Mouse (Mus musculus): ENCODE data around the gene Map4k2.
A peak's percentile ranks its signal among the peaks of the same experiment; 100 is the strongest.
"Not testable (repeated sequence)": the region's sequence is repeated elsewhere in the genome, so short reads cannot be mapped to it uniquely, and the experiment has no call there.

Gene Map4k2

DNA sequence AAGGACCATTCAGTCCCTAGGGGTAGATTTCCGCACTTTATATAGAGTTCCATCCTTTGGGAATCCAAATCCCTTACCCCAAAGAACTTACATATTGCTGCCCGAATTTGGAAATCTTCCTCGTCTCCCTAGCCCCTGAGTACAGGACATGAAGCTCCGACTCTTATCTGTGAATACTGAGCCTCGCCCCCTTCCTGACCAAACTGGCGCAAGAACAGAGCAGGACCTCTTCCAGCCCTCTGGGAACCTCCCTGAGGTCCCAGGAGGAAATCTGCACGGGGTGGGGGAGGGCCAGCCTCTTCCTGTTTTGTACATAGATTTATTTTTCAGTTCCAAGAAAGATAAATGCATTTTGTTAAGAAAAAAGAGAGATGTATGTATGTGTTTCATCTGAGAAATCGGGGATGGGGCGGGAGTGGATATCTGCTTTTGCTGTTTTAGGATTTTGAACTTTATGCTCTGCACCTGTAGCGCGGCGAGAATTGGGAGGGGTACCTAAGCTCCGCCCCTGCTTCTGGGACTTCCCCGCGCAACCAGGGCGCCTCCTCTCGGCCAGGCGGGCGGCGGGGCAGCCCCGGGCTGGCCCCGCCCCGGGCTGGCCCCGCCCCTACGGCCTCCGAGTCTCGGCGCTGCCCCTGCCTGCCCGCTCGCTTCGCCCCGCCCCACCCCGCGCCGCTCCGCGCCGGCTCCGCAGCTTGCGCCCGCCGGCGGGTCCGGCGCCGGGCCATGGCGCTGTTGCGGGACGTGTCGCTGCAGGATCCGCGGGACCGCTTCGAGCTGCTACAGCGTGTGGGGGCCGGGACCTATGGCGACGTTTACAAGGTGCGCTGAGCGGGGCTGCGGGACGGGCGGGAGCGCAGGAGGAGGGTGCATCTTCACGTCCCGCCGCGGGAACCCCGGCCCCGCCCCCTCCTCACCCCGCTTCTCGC, at the start of gene Map4k2:
Map4k2 (plus strand) TSS at position 612 of the 929 bp plus-strand sequence.
- DNase-seq: peak; percentile 83

DNA sequence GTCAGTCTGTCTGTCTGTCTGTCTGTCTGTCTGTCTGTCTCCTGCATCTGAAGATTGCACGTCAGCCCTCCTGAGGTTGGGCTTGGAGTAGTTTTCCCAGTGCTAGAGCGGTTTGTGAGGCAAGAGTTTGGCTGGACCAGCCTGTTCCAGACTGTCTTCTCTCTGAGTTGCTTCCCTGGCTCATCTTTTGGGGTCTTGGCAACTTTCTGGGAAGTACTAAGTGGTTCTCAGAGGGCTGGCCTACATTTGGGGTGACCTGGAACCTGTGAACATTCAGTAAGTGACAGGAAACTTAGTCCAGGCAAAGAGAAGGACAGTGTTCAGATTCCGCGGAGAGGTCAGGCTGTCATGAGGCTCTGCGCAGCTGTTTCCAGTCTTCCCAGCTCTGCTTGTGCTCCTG, 48.7 kb upstream of the Map4k2 start:
- no peak for DNase-seq

DNA sequence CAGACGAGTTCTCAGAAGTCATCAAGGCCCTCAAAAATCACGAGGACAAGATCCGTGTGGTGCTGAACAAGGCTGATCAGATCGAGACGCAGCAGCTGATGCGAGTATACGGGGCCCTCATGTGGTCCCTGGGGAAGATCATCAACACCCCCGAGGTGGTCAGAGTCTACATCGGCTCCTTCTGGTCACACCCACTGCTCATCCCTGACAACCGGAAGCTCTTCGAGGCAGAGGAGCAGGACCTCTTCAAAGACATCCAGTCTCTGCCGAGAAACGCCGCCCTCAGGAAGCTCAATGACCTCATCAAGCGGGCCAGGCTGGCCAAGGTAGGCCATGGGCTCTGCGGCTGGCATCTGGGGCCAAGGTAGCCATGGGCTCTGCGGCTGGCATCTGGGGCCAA, 46.6 kb upstream of the Map4k2 start:
- no peak for DNase-seq

DNA sequence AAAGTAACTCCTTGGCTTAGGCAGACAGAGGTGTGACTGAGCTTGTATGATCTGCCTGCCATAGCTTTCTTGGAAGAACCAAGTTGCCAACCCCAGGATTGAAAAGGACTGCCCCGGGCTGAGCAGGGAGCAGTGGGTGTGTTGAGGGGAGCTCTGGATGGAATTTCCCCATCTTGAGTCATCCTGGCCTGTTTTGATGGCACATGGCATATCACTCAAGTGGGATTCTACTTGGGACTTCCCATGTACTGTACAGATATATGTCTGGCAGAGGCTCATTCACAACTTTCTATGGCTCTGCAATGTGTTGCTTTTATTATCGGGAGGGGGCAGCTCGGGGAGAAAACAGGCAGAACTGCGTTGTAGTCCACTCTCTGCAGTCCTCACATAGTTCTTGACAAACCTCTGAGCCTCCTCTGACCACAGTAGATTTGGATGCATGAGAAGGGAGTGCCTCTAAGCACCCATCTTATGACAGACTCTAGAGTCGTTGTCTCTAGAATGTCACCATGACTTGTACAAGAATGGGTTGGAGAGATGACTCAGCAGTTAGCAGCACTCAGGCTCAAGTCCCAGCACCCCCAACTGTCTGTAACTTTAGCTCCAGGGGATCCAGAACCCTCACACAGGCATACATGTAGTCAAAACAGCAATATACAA, 44.3 kb upstream of the Map4k2 start:
- DNase-seq: no peak

DNA sequence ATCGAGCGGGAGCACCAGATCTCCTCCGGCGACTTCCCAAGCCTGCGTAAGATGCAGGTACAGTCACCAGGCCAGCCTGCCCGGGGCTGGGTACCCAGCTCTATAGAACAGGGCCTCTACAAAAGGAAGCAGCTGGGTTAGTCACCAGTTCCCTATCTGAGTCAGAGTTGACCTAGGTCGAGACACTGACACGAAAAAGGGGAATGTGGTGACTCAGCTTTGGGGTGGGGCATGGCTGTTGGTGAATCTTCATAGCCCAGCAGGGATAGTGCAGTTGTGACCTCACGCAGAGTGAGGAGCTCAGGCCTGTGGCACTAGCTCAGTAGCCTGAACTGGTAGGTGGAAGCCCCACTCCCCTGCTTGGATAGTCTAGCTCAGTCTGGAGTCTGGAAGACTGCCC, 43.3 kb upstream of the Map4k2 start:
- DNase-seq: no peak

DNA sequence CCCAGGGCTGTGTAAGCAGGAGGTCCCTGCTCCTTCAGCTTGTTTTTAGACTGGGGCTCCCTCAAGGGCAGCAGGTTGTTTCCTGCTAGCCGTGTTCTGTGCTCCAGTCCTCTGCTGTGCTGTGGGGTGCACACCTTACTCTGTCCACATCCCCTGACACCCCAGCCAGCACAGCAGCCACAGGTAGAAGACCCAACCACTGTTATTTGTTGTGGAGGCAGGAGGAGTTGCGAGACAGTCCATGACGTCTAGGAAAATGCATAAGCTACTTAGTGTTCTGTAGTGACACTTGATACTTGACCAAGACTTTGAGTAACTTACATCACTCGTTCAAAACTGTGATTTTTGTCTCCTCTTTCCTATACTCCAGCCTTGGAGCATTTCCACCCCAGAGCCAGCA, 41.9 kb upstream of the Map4k2 start:
- DNase-seq: no peak

DNA sequence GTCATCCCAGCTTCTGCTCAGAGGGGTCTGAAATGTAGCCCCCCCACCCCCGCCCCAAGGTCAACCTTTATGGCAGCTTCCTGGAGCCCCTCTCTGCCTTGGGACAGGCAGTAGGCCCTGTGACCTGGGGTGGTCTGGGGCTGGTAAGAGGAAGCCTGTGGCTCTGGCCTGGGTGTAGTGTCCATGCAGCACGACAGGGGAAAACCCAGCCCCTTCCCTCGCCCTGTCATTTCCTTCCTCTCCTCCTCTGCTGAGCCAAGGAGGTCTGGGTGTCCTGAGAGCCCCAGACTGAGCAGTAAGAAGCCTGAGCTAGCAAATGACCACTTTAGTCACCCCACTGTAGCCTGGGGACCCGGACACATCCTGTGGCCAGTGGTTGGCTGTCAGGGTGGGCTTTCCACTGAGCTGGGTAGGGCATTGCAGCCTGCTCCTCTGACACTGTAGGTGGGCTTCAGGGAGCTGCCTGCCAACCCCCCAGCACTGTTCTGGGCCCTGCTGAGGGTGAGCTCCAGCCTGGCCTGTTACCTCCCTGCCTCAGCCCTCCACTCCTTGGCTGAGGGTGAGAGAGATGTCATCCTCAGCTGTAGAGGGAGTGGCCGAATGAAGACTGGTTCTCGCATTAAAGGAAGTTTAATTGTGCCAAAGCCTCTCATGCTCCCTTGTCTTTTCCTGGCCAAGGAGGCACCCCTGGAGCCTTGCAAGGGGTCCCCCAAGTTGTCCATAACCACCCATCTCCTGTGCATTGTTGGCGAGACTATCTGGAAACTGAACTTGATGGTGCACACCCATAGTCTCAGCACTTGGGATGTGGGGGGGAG, 41.3 kb upstream of the Map4k2 start:
- no peak for DNase-seq

DNA sequence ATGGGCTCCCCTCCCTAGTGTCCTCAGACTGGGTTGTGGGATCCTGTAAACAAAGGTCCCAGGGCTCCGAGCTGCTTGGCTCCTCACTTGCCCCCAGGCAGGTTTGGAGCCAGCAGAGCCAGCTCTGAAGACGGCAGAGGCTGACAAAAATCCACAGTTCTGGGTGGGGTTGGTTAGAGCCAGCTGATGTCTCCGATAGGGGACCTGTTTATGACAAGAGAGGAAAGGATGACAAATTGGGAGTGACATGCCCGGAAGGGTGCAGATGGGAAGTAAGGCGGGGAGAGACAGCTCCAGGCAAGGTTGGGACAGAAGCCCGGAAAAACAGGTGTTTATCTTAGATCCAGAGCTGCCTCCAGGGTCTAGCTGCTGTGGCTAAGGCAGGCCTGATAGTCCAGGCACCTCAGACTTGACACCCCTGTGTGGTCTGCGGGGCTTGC, 40.5 kb upstream of the Map4k2 start:
- peak; percentile 28 for DNase-seq

DNA sequence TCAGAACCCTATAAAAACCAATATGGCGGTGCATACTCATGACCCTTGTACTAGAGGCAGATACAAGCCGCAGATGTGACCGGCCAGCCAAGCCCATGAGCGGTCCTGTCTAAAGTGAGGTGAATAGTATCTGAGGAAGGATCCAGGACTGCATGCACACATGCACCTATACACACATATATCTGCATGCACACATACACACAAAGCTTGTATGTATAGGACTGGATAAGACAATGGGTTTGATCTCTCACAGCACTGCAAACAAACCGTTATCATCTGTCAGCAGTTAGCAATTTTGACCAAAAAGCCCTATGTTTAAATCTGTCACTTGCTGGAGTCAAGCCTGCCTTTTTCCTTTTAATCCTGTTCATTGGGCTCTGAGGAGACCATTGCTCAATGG, 38.8 kb upstream of the Map4k2 start:
- no peak for DNase-seq

DNA sequence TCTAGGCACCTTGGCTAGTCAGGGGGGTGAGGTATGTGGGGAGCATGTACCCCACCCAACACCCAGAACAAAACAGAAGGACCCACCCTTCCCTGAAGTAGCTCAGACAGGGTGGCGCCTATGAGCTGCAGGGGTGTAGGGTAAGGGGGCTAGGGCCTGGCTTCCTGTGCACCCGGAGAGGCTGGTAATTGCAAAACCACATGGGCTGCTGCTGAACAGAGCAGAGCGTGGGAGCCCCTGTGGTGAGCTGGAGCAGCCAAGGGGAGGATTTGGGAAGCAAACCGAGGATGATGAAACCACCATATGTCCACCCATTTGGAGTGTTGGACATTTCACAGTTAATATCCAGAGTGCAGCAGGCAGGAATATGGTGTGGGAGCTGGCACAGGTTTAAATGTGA, 38.4 kb upstream of the Map4k2 start:
- no peak for DNase-seq

DNA sequence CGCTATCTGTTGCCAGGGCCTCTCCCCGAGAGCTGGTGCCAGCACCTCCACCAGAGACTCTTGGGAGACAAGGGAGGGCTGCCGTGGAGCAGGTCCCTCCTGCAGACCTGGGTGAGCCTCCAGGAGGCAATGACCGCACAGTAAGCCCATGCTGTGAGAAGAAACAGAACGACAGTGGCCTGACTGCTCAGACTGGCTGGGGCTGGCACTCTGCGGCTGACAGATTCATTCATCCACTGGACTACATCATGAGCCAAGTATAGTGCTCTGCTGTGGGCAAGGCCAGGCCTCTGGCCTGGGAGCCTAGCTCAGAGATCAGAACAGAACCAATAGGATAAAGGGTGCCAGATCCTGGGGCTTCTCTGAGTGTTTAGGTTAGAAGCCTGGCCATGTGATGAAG, 37.1 kb upstream of the Map4k2 start:
- no peak for DNase-seq

DNA sequence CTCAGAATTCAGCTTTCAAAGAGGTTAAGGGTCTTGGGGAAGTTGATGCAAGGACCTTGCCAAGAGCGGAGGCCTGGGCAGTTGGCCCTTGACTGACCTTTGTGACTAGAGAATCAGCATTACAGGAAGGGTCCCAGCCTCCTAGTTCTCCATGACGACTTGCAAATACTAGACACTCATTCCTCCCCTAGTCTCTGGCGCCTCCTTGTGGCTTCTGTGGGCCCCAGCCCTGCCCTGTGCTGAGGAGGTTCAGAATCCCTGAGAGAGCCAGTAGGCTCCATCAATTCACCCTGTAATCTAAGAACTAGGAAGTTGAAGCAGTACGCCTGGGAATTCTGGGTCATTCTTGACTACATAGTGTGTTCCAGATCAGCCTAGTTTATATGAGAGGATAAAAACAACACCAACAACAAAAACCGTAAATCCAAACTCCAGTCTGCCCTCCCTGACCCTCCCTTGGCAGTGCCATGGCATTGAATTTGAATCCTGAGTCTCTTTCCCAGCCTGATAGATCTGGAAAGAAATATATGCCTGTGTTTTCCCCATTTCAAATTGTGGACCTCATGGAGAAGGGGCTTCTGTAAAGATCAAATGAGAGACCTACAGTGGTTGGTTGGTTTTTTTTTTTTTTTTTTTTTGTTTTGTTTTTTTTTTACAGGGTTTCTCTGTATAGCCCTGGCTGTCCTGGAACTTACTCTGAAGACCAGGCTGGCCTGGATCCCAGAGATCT, 36.0 kb upstream of the Map4k2 start:
- peak; percentile 91 for DNase-seq

DNA sequence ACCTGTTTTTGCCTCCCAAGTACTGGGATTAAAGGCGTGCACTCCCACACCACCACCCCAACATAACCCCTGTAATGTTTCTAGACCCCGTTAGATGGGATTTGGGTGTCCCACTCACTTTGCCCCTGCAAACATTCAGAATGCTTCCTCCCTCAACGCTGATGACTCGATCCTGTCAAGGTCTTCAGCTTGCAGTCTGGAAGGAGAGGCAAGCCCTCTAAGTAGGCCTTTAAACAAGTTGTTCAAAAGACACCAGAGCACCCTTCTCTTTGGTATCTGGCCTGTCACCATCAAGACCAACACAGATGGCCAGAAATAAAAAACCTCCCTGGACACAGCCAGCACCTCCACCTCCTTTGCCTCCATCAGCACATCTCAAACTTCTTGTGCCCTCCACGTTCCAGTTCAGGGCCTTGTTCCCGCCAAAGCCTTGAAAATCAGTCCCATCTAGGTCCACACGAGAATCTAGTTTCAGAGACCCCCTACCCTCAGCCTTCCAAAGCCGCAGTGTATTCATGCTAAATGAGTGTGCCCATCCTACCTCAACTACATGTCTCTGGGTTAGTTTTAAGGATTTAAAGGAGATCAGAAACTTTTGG, 35.3 kb upstream of the Map4k2 start:
- no peak for DNase-seq

DNA sequence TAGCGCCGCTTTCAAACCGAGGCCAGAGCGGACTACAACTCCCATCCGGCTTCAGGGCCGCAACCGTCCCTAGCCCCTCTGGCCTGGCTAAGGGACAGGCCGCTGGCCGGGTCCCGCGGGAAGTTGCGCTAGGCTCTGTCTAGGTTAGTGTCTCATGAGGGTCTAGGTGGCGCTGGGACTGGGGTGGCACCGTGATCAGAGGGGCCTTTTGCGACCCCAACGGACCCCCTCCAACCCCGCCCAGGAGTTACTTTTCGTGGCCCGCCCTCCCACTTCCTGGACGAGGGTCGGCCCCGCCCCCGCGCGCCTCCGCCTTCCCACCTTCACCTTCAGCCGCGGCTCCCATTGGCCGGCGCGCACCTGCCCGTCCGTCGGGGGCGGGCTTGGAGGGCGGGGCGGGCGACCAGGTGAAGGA, 34.8 kb upstream of the Map4k2 start, which contains the start of gene Cdc42bpg:
Cdc42bpg (plus strand) TSS at position 320 of the 415 bp plus-strand sequence.
- DNase-seq: peak; percentile 86

DNA sequence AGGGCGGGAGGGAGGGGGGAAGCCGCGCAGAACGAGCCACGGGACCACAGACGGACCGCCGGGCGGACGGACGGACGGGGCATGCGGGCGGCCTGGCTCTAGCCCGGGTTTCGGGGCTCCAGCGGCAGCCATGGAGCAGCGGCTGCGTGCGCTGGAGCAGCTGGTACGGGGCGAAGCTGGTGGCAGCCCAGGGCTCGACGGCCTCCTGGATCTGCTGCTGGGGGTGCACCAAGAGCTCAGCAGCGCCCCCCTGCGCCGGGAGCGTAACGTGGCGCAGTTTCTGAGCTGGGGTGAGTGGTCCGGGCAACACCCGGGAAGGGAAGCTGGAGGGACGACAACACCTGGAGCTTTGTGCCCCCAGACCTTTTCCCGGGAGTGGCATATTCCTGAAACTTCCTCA, 34.3 kb upstream of the Map4k2 start:
- peak; percentile 84 for DNase-seq

DNA sequence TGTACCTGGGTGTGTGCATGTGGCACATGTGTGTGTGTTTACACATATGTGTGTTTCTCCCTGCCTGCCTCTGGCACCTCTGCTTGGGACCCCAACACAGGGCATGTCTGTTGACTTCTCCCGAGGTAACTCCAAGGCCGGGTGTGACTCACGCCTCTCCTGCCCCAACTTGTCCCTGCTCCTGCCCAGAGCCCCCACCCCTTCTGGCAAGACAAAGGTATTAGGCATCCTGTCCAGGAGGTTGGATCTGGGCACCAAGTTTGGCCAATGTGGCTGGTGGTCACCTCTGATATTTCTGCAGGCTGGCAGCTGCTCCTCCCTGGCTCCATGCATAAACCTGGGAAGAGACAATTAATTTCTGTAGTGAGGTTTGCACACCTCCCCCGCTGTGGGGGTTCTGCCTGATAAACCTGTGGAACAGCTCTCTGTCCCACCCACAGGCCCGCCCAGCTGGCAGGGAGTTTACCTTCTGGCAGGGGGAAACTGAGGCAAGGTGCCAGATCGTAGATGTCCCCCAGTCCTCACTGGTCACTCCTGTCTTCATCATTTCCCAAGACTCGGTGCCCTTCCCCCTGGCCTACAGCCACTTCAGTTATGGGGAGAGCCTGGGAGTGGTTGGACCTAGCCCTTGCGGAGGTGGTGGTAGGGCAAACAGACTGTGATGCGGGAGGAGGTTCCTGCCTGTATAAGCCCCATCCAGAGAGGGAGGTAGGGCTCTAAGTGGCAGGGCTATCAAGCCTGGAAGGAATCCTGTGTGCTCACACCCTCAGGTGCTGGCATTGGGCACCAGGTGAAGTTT, 33.0 kb upstream of the Map4k2 start:
- DNase-seq: no peak

DNA sequence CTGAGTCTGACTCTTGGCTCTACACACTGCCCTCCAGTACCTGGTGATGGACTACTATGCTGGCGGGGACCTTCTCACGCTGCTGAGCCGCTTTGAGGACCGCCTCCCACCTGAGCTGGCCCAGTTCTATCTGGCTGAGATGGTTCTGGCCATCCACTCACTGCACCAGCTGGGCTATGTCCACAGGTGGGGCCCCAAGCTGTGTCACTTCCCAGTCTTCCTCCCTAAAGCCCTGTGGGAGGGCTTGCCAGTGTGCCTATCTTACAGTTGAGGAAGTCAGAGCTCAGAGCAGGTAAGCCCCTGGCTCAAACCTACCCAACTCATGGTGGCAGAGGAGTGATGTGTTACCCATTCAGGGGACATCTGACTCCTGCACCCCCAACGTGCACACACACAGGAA, 30.8 kb upstream of the Map4k2 start:
- no peak for DNase-seq

DNA sequence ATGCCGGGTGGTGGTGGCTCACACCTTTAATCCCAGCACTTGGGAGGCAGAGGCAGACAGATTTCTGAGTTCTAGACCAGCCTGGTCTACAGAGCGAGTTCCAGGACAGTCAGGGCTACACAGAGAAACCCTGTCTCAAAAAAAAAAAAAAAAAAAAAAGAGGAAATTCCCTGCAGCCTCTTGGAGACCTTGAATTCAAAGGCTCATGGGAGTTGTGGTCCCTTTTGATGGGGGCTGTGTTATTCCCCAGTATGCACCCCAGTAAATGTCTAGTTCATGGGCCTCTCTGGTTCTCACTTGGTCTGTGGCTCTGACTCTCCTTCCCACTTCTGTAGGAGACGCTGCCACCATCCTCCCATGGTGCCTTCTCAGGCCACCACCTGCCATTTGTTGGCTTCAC, 29.2 kb upstream of the Map4k2 start:
- DNase-seq: not testable (repeated sequence)

DNA sequence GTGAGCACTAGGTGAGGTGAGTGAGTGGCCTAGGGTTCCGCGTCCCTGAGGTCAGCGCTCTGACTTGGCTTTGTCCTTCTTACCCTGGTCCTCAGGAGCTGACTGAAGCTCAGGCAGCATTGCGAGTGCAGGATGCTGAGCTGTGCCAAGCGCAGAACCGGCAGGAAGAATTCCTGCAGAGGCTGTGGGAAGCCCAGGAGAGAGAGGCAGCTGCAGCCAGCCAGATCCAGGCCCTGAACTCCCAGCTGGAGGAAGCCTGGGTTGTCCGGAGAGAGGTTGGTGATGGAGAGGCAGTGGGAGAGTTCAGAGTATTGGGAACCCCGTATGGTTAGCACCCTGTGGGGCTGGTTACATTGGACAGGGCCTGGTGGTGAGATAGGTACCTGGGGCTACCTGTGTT, 27.1 kb upstream of the Map4k2 start:
- no peak for DNase-seq

DNA sequence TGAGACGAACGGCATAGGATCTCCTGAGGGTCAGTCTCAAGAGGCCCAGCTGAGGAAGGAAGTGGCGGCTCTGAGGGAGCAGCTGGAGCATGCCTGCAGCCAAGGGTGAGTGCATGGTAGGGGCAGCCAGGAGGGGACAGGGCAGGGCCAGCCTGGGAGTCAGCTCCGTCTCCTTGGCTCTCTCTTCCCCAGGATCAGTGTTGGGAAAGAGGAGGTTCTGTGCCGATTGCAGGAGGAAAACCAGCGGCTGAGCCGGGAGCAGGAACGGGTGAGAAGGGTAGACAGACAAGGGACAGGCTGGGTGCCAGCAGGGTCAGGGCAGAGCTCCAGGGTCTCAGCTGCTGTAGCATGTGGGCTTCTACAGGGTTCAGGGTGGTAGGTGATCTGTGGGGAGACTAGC, 26.4 kb upstream of the Map4k2 start:
- no peak for DNase-seq

DNA sequence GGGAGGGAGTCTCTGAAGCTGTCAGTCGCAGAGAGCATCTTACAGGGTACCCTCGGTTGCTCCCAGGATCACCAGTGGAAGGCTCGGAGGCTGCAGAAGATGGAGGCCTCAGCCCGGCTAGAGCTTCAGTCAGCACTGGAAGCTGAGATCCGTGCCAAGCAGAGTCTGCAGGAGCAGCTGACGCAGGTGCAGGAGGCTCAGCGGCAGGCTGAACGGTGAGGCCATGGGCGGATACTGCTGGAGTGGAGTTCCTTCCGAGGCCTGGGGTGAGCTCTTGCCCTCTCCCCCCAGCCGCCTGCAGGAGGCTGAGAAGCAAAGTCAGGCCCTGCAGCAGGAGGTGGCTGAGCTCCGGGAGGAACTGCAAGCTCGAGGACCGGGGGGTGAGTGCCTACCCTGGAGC, 25.4 kb upstream of the Map4k2 start:
- no peak for DNase-seq

Measured in retina, postnatal 1 day (tissue).